24 mouse cellular contexts compared by ENCODE assay signal in the genomic region with DNA sequence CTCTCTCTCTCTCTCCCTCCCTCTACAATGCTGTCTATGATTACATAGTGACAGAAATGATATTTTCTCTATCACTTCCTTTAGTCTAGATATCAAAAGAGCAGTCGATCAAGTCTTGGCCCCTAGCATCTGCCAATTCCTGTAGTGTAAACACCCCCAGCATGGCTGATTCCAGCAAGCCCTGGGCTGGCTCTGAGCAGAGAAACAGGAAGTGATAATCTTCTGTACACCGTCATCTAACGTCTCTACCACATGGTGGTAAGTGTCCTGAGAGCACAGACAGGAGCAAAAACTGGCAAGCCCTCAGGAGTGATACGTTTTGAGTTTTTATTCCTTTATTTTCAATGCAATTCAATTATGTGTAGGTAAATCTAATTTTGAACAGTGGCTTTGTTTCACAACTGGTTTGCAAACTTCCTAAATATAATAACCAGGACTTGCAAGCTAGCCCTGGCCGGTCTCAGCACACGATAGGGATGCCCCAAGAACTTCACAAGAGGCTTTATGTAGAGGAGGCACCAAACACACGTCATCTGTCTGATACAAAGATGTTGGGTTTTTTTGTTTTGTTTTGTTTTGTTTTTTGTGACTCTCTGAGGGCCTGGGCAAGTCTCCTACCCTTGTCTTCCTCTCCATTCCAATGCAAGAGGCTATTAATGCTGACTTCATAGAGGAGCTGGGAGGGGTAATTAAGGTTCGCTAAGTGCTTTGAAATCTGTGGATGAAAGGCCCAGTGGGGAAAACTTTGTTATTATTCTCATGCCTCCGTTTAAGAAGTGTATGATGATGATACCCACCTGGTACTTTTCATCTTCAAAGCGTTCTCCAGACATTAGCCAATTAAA.
DNase-seq lines count a peak whose midpoint lies in the region; ATAC-seq and TF ChIP-seq lines count a peak whose summit lies in the region.
"Had no signal": no experiment of that assay in that cellular context is flagged by ENCODE, and none has a peak within 500 bp of the region (broad histone marks: within the 10 kb centered on the region; RNA-seq: fewer than 3 reads in every experiment).

No protein-coding gene starts in this region.

- TF ChIP-seq CTCF in small intestine, adult 2 months (IDR thresholded peaks at IDR 0.05; ENCODE audit: extremely low read depth, insufficient read length, insufficient replicate concordance, low read depth, low read length) = no peak

- H3K27me3 ChIP-seq in hindbrain, embryonic 10.5 days (ENCODE audit: insufficient read depth, poor library complexity, severe bottlenecking) = no peaks in the 10 kb centered on the region; the same call in 1 of the 2 replicates
- H3K27me3 ChIP-seq in hindbrain, embryonic 13.5 days = no peaks in the 10 kb centered on the region
- no peaks in the 10 kb centered on the region for H3K27me3 ChIP-seq in lung, embryonic 16.5 days (ENCODE audit: control insufficient read depth, insufficient read depth, low read depth, low read length)
- H3K27me3 ChIP-seq in embryonic facial prominence, embryonic 10.5 days (replicated peaks; ENCODE audit: low read depth, poor library complexity, severe bottlenecking) = no peaks in the 10 kb centered on the region
- H3K27me3 ChIP-seq in small intestine, adult 2 months (ENCODE audit: control insufficient read depth, insufficient read depth, low read length) = no peaks in the 10 kb centered on the region
- H3K27me3 ChIP-seq: embryonic facial prominence, embryonic 15.5 days; hindbrain, embryonic 15.5 days; kidney, embryonic 15.5 days; megakaryocyte, embryonic 14.5 days; neural tube, embryonic 12.5 days had no signal

- no peak for ATAC-seq in hindbrain, embryonic 13.5 days (ENCODE audit: low FRiP score)
- peak; percentile 81 for ATAC-seq in lung, embryonic 16.5 days (ENCODE audit: low read depth)
- ATAC-seq: CD4-positive, CD25-positive, alpha-beta regulatory T cell, adult 4 months; forebrain, embryonic 14.5 days had no signal

- H3K4me1 ChIP-seq in hindbrain, embryonic 10.5 days (replicated peaks) = no peaks in the 10 kb centered on the region
- H3K4me1 ChIP-seq in hindbrain, embryonic 13.5 days (replicated peaks) = no peaks in the 10 kb centered on the region
- peaks cover 8% of the 10 kb centered on the region for H3K4me1 ChIP-seq in lung, embryonic 16.5 days (replicated peaks; ENCODE audit: control insufficient read depth, insufficient read depth, low read length)
- H3K4me1 ChIP-seq in embryonic facial prominence, embryonic 10.5 days = no peaks in the 10 kb centered on the region
- H3K4me1 ChIP-seq in small intestine, adult 2 months (ENCODE audit: control insufficient read depth, insufficient read depth, insufficient read length, low read length) = peaks cover 14% of the 10 kb centered on the region; the same call in 1 of the 2 replicates
- H3K4me1 ChIP-seq: embryonic facial prominence, embryonic 15.5 days; hindbrain, embryonic 15.5 days; kidney, embryonic 15.5 days; megakaryocyte, embryonic 14.5 days; neural tube, embryonic 12.5 days had no signal

- H3K36me3 ChIP-seq in hindbrain, embryonic 10.5 days = no peaks in the 10 kb centered on the region
- no peaks in the 10 kb centered on the region for H3K36me3 ChIP-seq in hindbrain, embryonic 13.5 days
- no peaks in the 10 kb centered on the region for H3K36me3 ChIP-seq in lung, embryonic 16.5 days (ENCODE audit: control insufficient read depth, insufficient read depth, low read length)
- H3K36me3 ChIP-seq in embryonic facial prominence, embryonic 10.5 days (replicated peaks) = no peaks in the 10 kb centered on the region
- no peaks in the 10 kb centered on the region for H3K36me3 ChIP-seq in small intestine, adult 2 months (ENCODE audit: control insufficient read depth, insufficient read depth, low read length)
- H3K36me3 ChIP-seq: embryonic facial prominence, embryonic 15.5 days; hindbrain, embryonic 15.5 days; kidney, embryonic 15.5 days; neural tube, embryonic 12.5 days had no signal

- no peak overlapping the region for H3K4me3 ChIP-seq in hindbrain, embryonic 10.5 days
- H3K4me3 ChIP-seq in hindbrain, embryonic 13.5 days = no peak overlapping the region
- no peak overlapping the region for H3K4me3 ChIP-seq in lung, embryonic 16.5 days (ENCODE audit: low read length)
- no peak overlapping the region for H3K4me3 ChIP-seq in embryonic facial prominence, embryonic 10.5 days
- no peak overlapping the region for H3K4me3 ChIP-seq in small intestine, adult 2 months (ENCODE audit: low read depth, low read length)
- H3K4me3 ChIP-seq: embryonic facial prominence, embryonic 15.5 days; hindbrain, embryonic 15.5 days; kidney, embryonic 15.5 days; left cerebral cortex, adult 2 months; megakaryocyte, embryonic 14.5 days; neural tube, embryonic 12.5 days had no signal

- DNase-seq in hindbrain, embryonic 10.5 days (ENCODE audit: low spot score) = peak; percentile 1
- DNase-seq in lung, postnatal 25 days (ENCODE audit: low spot score) = no peak
- peak; percentile 5 for DNase-seq in embryonic facial prominence, embryonic 10.5 days (ENCODE audit: low spot score)
- no peak for DNase-seq in frontal cortex, postnatal 25 days (ENCODE audit: low spot score in 2 of 2)
- DNase-seq: adrenal gland, adult 2 months; cerebellum, adult 8-10 months; cerebellum, postnatal 36 days; gastrocnemius, postnatal 14 days; kidney, adult 11 months; midbrain, embryonic 14.5 days; right cerebral cortex, postnatal 25 days; thymus, postnatal 14 days had no signal

- no peak overlapping the region for H3K9ac ChIP-seq in hindbrain, embryonic 13.5 days
- no peak overlapping the region for H3K9ac ChIP-seq in lung, embryonic 16.5 days (ENCODE audit: low read length)
- H3K9ac ChIP-seq: embryonic facial prominence, embryonic 15.5 days; hindbrain, embryonic 15.5 days; kidney, embryonic 15.5 days; liver, embryonic 14.5 days; neural tube, embryonic 12.5 days had no signal

- H3K4me2 ChIP-seq in hindbrain, embryonic 13.5 days = no peak overlapping the region
- H3K4me2 ChIP-seq in lung, embryonic 16.5 days (ENCODE audit: low read depth, low read length) = no peak overlapping the region
- H3K4me2 ChIP-seq: embryonic facial prominence, embryonic 15.5 days; hindbrain, embryonic 15.5 days; kidney, embryonic 15.5 days; neural tube, embryonic 12.5 days had no signal

- no peak overlapping the region for H3K27ac ChIP-seq in hindbrain, embryonic 10.5 days
- no peak overlapping the region for H3K27ac ChIP-seq in hindbrain, embryonic 13.5 days
- H3K27ac ChIP-seq in lung, embryonic 16.5 days (ENCODE audit: low read length) = peak overlapping the region; percentile 56
- no peak overlapping the region for H3K27ac ChIP-seq in embryonic facial prominence, embryonic 10.5 days (replicated peaks)
- peak overlapping the region; percentile 56 for H3K27ac ChIP-seq in small intestine, adult 2 months (ENCODE audit: insufficient read depth, low read depth, low read length)
- H3K27ac ChIP-seq: embryonic facial prominence, embryonic 15.5 days; hindbrain, embryonic 15.5 days; kidney, embryonic 15.5 days; left cerebral cortex, adult 2 months; liver, embryonic 14.5 days; neural tube, embryonic 12.5 days had no signal

- H3K9me3 ChIP-seq in hindbrain, embryonic 10.5 days = no peaks in the 10 kb centered on the region
- H3K9me3 ChIP-seq in hindbrain, embryonic 13.5 days = no peaks in the 10 kb centered on the region
- no peaks in the 10 kb centered on the region for H3K9me3 ChIP-seq in lung, embryonic 16.5 days (ENCODE audit: control insufficient read depth, low read length)
- H3K9me3 ChIP-seq in embryonic facial prominence, embryonic 10.5 days = no peaks in the 10 kb centered on the region
- H3K9me3 ChIP-seq: embryonic facial prominence, embryonic 15.5 days; hindbrain, embryonic 15.5 days; kidney, embryonic 15.5 days; megakaryocyte, embryonic 14.5 days; neural tube, embryonic 12.5 days had no signal

- WGBS in hindbrain, embryonic 10.5 days = 79% methylated on average over 10 of the region's 10 CpGs
- 81% methylated on average over 10 of the region's 10 CpGs for WGBS in hindbrain, embryonic 13.5 days
- 40% methylated on average over 10 of the region's 10 CpGs for WGBS in lung, embryonic 16.5 days
- WGBS in embryonic facial prominence, embryonic 10.5 days = 80% methylated on average over 10 of the region's 10 CpGs
- 60% methylated on average over 10 of the region's 10 CpGs for WGBS in small intestine, adult 2 months

- TF ChIP-seq POLR2A in small intestine, adult 2 months (IDR thresholded peaks at IDR 0.05; ENCODE audit: low read depth, low read length) = no peak

Comparison
In these comparisons a context has a peak if more than half of its experiments do, and no peak if none do; other contexts are left out.
1. DNase-seq: peak in hindbrain, embryonic 10.5 days (single experiment) and embryonic facial prominence, embryonic 10.5 days (single experiment); none in lung, postnatal 25 days (single experiment) and frontal cortex, postnatal 25 days (0 of 2).
2. H3K27ac ChIP-seq: peak in lung, embryonic 16.5 days (single experiment) and small intestine, adult 2 months (single experiment); none in hindbrain, embryonic 10.5 days (single experiment), hindbrain, embryonic 13.5 days (single experiment) and embryonic facial prominence, embryonic 10.5 days (single experiment).